Mouse (Mus musculus) brain, embryonic 14.5 days (tissue): ENCODE data around the gene Arid5b.

Experiments
- CTCF ChIP-seq: fragments of 200-500 bp; IDR thresholded peaks from 2 replicates; pipeline ENCODE4 v1.5.1; 2012; ENCODE audit warnings: inconsistent platforms, mild to moderate bottlenecking, moderate library complexity, borderline replicate concordance; ENCODE audit not compliant: insufficient read depth, insufficient read length; ENCODE audit errors: extremely low read depth
- POLR2A ChIP-seq: fragments of 200-500 bp; IDR thresholded peaks from 2 replicates; pipeline ENCODE4 v1.6.1; 2012; ENCODE audit warnings: mild to moderate bottlenecking, inconsistent platforms, borderline replicate concordance; ENCODE audit not compliant: poor library complexity, insufficient read depth, insufficient read length, severe bottlenecking; ENCODE audit errors: extremely low read depth

DNA sequence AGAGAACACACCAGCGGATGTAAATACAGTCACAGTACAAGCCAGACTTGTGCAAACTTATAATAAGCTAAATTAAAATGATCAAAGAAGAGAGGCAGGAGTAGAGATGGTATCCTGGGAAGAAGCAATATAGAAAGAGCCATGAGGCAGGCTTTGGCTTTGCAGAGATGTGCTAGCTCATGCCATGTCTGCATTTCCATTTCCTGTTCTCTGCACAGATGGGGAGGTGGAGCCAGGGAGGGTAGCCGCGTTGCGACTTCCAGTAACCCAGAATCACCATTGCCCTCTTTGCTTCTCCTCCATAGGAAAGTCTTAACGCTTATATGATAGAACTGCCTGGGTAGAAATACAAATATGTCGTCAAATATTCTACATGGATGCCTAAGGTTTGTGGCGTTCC, 74.7 kb downstream of the Arid5b start:
- TF ChIP-seq CTCF (no peak), POLR2A (no peak)
